Mouse (Mus musculus) erythroblast, embryonic 14.5 days (primary cell): ENCODE data around the gene Dmrtc2. TPM values are rescaled to one million over a fixed set of nuclear protein-coding genes. Genes with fewer than 3 reads are reported as not detected.
"Not testable (repeated sequence)": the region's sequence is repeated elsewhere in the genome, so short reads cannot be mapped to it uniquely, and the experiment has no call there.

ENCODE experiments used
- H3K27me3 ChIP-seq: 2 replicates; pipeline ENCODE4 v1.6.1; 2012; ENCODE audit warnings: inconsistent platforms; ENCODE audit not compliant: control insufficient read depth
- H3K36me3 ChIP-seq: 2 replicates; pipeline ENCODE4 v1.6.1; 2012; ENCODE audit warnings: mild to moderate bottlenecking, inconsistent platforms; ENCODE audit not compliant: control insufficient read depth
- H3K4me1 ChIP-seq: 2 replicates; pipeline ENCODE4 v1.6.1; 2012; ENCODE audit warnings: inconsistent platforms; ENCODE audit not compliant: control insufficient read depth
- H3K4me3 ChIP-seq: replicated peaks from 2 replicates; pipeline ENCODE3; 2012; ENCODE audit warnings: moderate library complexity, mild to moderate bottlenecking, inconsistent platforms
- H3K9me3 ChIP-seq: 2 replicates; pipeline ENCODE4 v1.6.1; 2012; ENCODE audit warnings: low read length, inconsistent platforms, mixed read lengths; ENCODE audit not compliant: control insufficient read depth
- GATA1 ChIP-seq: IDR thresholded peaks from 2 replicates; pipeline ENCODE4 v1.6.1; 2012; ENCODE audit warnings: low read length, inconsistent platforms, mixed read lengths
- TAL1 ChIP-seq: IDR thresholded peaks from 3 replicates; pipeline ENCODE4 v1.6.1; 2012; ENCODE audit warnings: low read length, inconsistent platforms, mixed read lengths
- polyA plus RNA-seq: library from polyadenylated mRNA; stranded (reverse); fragments of >175 nt; gene quantifications from 2 replicates; pipeline ENCODE4 v1.2.3, GENCODE M21; 2012

Dmrtc2 gene
- not detected in 2 replicates for polyA plus RNA-seq

GRCm38 (mm10) chr7:24869532-24870165, at the start of gene Dmrtc2, which contains the start of gene Lypd4:
Gene Dmrtc2 (plus strand): TSS chr7:24870057.
Gene Lypd4 (minus strand): TSS chr7:24869941.
- H3K27me3 ChIP-seq: peaks cover 70% of the 10 kb centered on the region
- H3K36me3 ChIP-seq: no peaks in the 10 kb centered on the region
- peaks cover 10% of the 10 kb centered on the region for H3K9me3 ChIP-seq
- no peak within 1 kb of the TSS for H3K4me3 ChIP-seq
- H3K4me1 ChIP-seq: peaks cover 14% of the 10 kb centered on the region
- TF ChIP-seq GATA1 (no peak), TAL1 (no peak)

GRCm38 (mm10) chr7:24824452-24824851, 45.4 kb upstream of the Dmrtc2 start:
- no peak for TF ChIP-seq GATA1
- no peak for TF ChIP-seq TAL1
- H3K4me1 ChIP-seq: no peaks in the 10 kb centered on the region
- H3K27me3 ChIP-seq: peaks cover 2% of the 10 kb centered on the region; the same call in 1 of the 2 replicates
- no peaks in the 10 kb centered on the region for H3K9me3 ChIP-seq
- H3K4me3 ChIP-seq: no peak overlapping the region
- H3K36me3 ChIP-seq: no peaks in the 10 kb centered on the region

GRCm38 (mm10) chr7:24827181-24827580, 42.7 kb upstream of the Dmrtc2 start:
- H3K9me3 ChIP-seq: no peaks in the 10 kb centered on the region
- H3K36me3 ChIP-seq: no peaks in the 10 kb centered on the region
- H3K27me3 ChIP-seq: peaks cover 12% of the 10 kb centered on the region
- no peaks in the 10 kb centered on the region for H3K4me1 ChIP-seq
- H3K4me3 ChIP-seq: no peak overlapping the region
- no peak for TF ChIP-seq TAL1
- TF ChIP-seq GATA1: no peak

GRCm38 (mm10) chr7:24838732-24839409, 31.0 kb upstream of the Dmrtc2 start:
- H3K36me3 ChIP-seq, H3K9me3 ChIP-seq, H3K4me3 ChIP-seq, H3K27me3 ChIP-seq, H3K4me1 ChIP-seq: not testable (repeated sequence)

GRCm38 (mm10) chr7:24839410-24839808, 30.4 kb upstream of the Dmrtc2 start:
- Histone ChIP-seq H3K4me1 (peaks cover 2% of the 10 kb centered on the region), H3K4me3 (no peak overlapping the region), H3K9me3 (no peaks in the 10 kb centered on the region), H3K27me3 (peaks cover 5% of the 10 kb centered on the region), H3K36me3 (no peaks in the 10 kb centered on the region)
- no peak for TF ChIP-seq GATA1
- TF ChIP-seq TAL1: no peak

GRCm38 (mm10) chr7:24840331-24840730, 29.5 kb upstream of the Dmrtc2 start:
- no peak for TF ChIP-seq TAL1
- TF ChIP-seq GATA1: no peak
- H3K4me1 ChIP-seq: peaks cover 7% of the 10 kb centered on the region
- H3K36me3 ChIP-seq: no peaks in the 10 kb centered on the region
- no peak overlapping the region for H3K4me3 ChIP-seq
- H3K9me3 ChIP-seq: no peaks in the 10 kb centered on the region
- peaks cover 3% of the 10 kb centered on the region for H3K27me3 ChIP-seq

GRCm38 (mm10) chr7:24841009-24841408, 28.8 kb upstream of the Dmrtc2 start:
- TF ChIP-seq TAL1 (no peak), GATA1 (no peak)
- Histone ChIP-seq H3K4me3 (no peak overlapping the region), H3K27me3 (peaks cover 3% of the 10 kb centered on the region), H3K36me3 (no peaks in the 10 kb centered on the region), H3K9me3 (no peaks in the 10 kb centered on the region), H3K4me1 (peaks cover 14% of the 10 kb centered on the region)

GRCm38 (mm10) chr7:24844144-24844543, 25.7 kb upstream of the Dmrtc2 start:
- Histone ChIP-seq H3K9me3 (no peaks in the 10 kb centered on the region), H3K4me1 (peaks cover 44% of the 10 kb centered on the region), H3K4me3 (no peak overlapping the region), H3K36me3 (peaks cover 3% of the 10 kb centered on the region), H3K27me3 (peaks cover 3% of the 10 kb centered on the region)
- TF ChIP-seq GATA1 (no peak), TAL1 (no peak)

- no peaks in the 10 kb centered on the region for H3K9me3 ChIP-seq
- TF ChIP-seq GATA1 (no peak), TAL1 (no peak)
- peaks cover 54% of the 10 kb centered on the region for H3K4me1 ChIP-seq
- H3K27me3 ChIP-seq: peaks cover 3% of the 10 kb centered on the region
- H3K36me3 ChIP-seq: peaks cover 3% of the 10 kb centered on the region
- H3K4me3 ChIP-seq: no peak overlapping the region
Observed at GRCm38 (mm10) chr7:24845181-24845580, 24.7 kb upstream of the Dmrtc2 start.
